Mouse (Mus musculus): ENCODE measurements around the gene Ngef.

DNA sequence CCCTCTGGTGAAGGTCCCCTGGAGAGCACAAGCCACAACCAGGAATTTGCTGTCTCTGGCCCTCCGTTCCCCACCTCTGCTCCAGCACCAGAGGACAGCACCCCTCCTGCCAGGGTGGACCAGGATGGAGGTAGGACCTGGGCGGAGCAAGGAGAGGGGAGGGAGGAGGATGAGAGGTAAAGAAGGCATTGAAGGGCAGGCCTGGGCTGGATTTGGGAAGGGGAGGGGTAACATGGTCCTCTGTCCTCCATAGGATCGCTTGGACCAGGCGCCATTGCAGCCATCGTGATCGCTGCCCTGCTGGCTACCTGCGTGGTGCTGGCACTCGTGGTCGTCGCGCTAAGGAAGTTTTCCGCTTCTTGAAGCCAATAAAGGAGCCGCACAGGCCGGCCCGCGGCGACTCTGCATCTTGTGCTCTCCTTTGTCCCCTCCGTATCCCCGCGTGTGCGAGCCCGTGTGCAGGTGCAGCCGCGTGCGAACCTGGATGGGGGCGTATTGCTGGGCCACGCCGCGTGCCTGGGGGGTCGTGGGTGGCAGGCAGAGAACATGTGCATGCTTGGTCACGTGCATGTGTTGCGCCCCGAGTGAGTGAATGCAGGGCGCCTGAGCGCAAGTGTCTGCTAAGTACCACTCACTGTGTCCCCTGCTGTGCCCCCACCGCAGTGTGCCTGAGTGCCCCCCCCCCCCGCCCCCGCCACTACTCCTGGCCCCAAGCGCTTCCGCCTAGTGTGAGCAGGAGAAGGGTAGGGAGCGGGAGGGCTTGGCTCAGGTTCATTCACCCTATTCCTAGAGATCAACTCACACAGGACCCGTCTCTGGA lies 98.4 kb downstream of the Ngef start:
- no peak for TF ChIP-seq CTCF (IDR thresholded peaks at IDR 0.05; ENCODE audit: low read depth, low read length)
- no peak for TF ChIP-seq GATA1 (IDR thresholded peaks at IDR 0.05; ENCODE audit: borderline replicate concordance, low read length)
